Mouse (Mus musculus) liver, embryonic 14.5 days (tissue): Measurements from ENCODE around the gene Apol9b.

Source experiments
- CTCF ChIP-seq: IDR thresholded peaks from 2 replicates; pipeline ENCODE4 v1.5.1; 2016; ENCODE audit warnings: antibody characterized with exemption, low read depth, control low read depth
- EP300 ChIP-seq: IDR thresholded peaks from 2 replicates; pipeline ENCODE4 v1.6.1; 2016; ENCODE audit warnings: antibody characterized with exemption, low read depth

- TF ChIP-seq CTCF (no peak), EP300 (no peak)
Observed at GRCm38 (mm10) chr15:77784039-77784824, 55.4 kb downstream of the Apol9b start.
